Mouse (Mus musculus) heart, postnatal 25 days (tissue): ENCODE data around the gene Foxp1. TPM values are rescaled to one million over a fixed set of nuclear protein-coding genes. Genes with fewer than 3 reads are reported as not detected.

ENCODE experiments used
- DNase-seq: peaks from one replicate; pipeline ENCODE4 v3.0.0; 2022; ENCODE audit warnings: low spot score
- intact Hi-C: fragments of 180-260 bp; cut with DNase I; formaldehyde crosslinking; loops from one replicate; pipeline ENCODE4 v1.15.1; 2025
- microRNA-seq: library from miRNA; unstranded; fragments of <30 nt; microRNA quantifications from one replicate; pipeline ENCODE4 v1.2.0, GENCODE M21; 2022
- total RNA-seq, 2 experiments: library from RNA; stranded (reverse); gene quantifications; 2 replicates each; pipeline ENCODE4 v1.2.3; 2021

The Foxp1 gene
- total RNA-seq, 2 experiments from 2014 or later: 33.6 to 35.3 TPM

DNA sequence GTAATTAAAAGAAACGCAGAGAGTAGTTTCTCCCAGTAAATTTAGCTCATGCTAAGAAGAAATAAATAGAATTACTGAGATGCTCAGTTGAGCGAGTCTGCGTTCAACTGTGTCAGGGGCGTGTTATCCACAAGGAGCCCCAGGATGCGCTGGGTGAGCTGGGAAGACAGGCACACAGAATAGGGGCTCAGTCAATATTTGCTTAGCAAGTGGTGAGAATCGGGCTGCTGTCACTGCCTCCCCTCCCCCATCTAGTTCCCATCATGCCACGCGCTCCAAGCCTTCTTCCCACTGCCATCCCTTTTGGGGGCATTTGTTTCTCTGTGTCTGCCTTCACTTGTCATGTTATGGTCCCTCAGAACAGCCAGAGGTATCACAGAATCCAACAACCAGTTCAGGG lies 584.2 kb downstream of the Foxp1 start:
- intact Hi-C loops: no loop called here
- DNase-seq: no peak

DNA sequence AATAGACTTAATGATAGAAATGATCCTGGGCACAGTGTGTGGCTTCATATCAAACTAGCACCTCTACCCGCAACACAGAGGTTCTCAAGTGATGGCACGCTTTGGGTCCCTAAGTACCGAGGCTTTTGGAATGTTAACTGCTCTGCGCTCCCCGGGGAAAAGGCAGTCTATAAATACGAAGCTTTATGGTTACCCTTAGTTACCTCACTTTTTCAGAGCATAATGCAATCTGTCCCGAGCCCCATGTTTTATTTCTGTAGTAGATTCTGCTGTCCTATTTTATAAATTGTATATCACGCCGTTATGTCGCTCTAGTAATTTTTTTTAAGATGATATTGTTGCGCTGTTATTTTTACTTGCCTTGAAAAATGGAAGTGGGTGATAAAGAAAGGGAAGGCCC lies 585.0 kb downstream of the Foxp1 start:
- no peak for DNase-seq

DNA sequence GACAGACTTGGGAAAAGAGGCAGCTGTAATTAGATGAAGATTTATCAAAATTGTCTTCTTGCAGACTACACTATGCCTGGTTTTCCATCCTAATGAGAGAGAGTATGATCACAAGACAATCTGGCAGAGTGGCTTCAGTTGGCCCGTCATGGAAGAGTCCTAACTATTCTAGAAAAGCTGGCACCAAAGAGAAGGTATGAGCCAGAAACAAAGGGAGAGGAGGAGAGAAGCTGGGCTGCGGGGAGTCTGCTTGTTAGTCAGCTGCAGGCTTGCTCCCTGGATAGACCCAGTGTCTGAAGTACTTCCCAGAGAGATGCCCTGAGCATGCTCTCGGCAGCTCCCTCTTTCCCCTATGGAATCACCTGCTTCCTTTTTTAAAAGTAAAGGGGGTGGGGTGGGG lies 586.1 kb downstream of the Foxp1 start:
- DNase-seq: no peak
- intact Hi-C loops: no loop called here

More for the DNA sequence above, 585.0 kb downstream of the Foxp1 start:
- intact Hi-C loops: no loop called here

DNA sequence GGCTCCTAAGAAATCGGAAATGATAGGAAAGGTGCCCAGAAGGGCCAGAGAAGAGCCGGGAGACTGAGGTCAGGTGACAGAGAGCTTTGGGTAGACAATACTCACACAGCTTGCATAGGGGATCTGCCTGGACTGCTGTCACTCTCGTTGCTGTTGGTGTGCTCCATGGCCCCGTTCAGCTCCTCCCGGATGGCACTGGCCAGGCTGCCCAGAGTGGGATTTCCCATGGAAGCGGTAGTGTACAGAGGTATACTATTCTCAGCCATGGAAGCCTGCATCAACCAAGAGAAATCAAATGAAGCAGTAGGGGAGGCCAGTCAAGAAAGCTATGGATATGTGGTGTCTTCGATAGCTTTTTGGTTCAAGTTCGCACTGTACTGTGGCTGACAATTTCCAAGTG lies 587.4 kb downstream of the Foxp1 start:
- intact Hi-C loops: no loop called here
- DNase-seq: no peak

DNA sequence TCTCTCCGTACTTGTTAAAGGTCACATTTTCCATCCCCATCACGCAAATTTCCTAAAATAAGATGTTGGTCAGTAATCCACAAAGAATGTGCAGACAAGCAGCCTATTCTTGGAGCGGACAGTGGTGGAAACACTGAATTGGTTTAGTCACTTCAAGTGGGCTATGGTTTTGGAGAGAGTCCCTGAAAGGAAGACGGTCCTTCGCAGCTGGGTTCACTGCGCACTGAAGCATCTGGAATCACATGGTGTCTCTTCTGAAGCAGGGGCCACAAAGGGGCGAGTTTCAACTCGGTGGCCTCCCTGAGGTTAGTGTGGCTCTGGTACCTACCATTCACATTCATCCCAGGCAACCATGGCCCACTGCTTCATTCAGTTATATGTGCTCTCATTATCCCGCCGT lies 588.1 kb downstream of the Foxp1 start:
- intact Hi-C loops: no loop called here
- DNase-seq: no peak

DNA sequence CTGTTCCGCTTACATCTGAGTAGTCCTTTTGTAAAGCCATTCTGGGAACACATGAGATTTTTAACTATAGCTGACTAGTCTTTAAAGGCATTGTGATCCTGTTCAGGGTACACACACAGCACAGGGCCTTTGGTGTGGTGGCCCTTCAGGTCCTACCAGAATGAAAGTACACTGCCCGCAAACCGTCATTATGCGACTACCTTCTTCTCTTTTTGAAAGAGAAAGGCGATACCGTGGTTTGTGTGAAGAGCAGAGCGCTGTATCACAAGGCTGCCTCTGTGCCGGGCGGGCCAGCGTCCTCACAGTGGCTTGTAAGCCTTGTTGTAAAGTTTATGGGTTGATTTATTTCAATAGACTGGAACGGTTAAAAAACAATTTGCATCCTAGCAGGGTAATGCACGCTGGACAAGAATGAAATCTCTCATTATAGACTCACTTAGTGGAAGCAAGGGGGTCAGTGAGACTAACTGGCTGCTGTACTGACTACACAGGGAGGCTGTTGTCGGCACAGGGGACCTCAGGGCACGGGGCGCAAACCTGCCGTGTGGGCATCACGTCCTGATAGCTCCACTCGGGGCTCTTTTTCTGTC lies 589.3 kb downstream of the Foxp1 start:
- DNase-seq: no peak
- intact Hi-C loops: no loop called here

DNA sequence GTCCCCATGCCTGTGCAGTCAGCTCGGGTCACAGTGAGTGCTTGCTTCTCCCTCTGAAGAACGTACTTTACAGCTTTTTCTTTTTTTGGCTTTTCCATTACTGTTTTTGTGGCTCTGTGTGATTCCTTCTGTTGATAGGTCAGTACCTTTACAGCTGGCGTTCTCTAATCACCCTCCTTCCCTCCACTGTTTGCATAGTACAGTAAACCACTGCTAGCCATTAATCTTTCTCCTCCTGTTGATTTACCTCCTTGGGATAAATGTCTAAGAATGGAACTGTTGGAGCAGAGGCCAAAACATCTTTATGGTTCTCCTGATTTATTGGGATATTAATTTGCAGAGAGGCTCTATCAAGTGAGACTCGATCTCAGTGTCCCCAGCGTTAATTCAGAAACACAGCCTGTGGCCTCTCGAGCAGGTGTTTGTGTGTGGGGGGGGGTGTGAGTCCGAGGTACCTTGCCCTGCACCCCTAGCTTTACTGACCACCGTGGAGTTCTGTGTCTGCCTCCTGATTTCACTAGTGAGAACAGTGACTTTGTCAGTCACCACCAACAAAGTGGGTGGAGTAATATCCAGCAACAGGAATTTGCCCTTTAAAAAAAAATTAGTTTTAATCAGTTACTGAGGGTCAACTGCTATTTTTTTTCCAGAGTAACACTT lies 590.5 kb downstream of the Foxp1 start:
- intact Hi-C loops: no loop called here
- DNase-seq: no peak

DNA sequence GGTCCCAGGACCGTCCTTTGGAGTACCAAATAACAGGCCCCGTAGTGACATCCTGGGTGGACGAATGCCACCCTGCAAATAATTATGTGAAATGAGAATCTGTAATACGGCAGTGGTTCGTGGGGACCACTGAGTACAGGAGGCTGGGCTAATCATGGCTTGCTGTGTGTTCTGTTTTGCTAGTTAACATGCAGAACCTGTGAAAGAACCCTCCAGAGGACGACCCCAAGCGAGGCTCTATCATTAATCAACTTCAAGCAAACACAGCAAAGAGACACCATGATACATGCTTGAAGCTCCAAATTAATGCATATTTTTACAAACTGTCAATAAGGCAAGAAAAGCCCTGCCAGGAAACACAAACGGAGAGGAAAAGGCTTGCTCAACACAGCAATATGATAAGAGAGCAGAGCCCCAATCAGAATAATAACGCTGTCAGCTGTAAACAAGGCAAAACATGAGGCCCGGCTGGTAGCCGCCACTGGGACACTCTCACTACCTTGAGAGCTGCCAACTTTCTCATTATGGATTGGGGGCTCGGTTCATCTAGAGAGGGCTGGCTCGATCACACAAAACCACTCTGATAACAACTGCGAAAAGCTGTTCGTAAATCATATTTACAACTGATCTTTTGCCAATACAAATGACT lies 591.7 kb downstream of the Foxp1 start:
- intact Hi-C loops: no loop called here

DNA sequence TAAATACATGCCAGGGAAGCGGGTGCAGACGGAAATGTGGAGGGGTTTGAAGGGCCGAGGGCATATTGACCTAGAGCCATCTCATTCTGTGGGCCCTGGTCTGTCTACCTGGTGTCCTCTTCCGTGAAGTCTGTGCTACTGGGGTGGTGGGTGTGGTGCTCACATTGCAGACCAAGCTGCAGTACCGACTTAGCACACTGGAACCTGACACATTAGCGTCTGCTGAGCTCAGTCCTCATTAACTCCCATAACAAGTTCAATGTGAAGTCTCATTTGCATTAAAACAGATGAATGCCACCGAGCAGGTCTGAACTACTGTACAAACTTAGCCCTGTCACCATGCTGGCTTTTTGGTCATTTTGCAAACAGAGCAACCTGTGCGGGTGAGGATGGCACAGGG lies 594.2 kb downstream of the Foxp1 start:
- intact Hi-C loops: no loop called here
- no peak for DNase-seq

More for the DNA sequence above, 591.7 kb downstream of the Foxp1 start:
- DNase-seq: no peak

DNA sequence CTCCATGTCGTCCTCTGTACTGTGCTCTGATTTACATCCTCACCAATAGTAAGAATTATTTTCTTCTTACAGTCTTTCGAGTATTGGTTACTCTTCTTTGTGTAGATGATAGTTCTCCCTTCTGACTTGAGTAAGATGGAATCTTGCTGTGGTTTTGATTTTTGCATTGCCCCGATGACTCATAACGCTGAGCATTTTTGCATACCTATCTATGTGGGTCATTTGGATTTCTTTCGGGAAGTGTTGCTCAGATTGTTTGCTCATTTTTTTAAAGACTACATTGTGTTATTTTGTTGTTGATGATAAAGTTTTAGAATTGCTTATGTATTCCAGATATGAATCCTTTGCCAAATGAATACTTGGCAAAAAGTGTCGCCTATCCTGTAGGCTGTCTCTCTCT lies 621.3 kb downstream of the Foxp1 start:
- DNase-seq: no peak
- intact Hi-C loops: no loop called here

DNA sequence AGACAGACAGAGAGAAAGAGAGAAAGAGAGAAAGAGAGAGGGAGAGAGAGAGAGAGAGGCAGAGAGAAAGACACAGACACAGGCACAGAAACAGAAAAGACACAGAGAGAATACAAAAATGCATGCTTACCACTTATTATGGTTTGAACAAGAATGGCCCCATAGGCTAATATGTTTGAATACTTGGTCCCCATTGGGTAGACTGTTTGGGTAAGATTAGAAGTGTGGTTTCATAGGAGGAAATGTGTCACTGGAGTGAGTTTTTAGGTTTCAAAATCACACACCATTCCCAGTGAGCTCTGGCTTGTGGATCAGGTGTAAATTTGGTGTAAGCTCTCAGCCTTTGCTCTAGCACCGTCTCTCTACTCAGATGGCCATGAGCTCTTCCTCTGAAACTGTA lies 644.3 kb downstream of the Foxp1 start:
- intact Hi-C loops: no loop called here
- no peak for DNase-seq

DNA sequence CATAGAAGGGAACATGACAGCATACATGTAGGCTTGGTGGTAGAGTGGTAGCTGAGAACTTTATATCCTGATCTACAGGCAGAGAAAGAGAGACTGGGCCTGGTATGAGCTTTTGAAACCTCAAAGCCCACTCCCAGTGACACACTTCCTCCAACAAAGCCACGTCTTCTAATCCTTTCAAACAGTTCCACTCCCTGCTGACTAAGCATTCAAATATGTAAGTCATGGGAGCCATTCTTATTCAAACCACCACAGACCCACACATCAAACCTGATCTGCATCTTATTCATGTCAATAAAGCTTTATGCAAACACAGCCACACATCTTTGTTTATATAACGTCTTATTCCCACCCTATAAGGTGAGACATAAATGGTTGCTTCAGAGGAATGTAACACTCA lies 646.1 kb downstream of the Foxp1 start:
- intact Hi-C loops: no loop called here
- DNase-seq: no peak

Small RNA genes lying within 50 kb of the gene (microRNA-seq; reads per million reads assigned to microRNA genes)
- gene Gm22328 (not detected), gene Gm49348 (not detected)

Other genes with a start within 250 kb of the Foxp1 start
- gene Eif4e3, start 144.1 kb upstream of the Foxp1 start, total RNA-seq: 10 to 100 TPM; 36.9 to 40.7 TPM
- gene Gm20696, start 144.1 kb upstream of the Foxp1 start, total RNA-seq: 1 to 10 TPM; 1.5 to 2.7 TPM
- 1 to 10 TPM; 3.9 to 4.4 TPM for gene Gpr27, start 170.0 kb upstream of the Foxp1 start, total RNA-seq
- gene Prok2, start 203.7 kb upstream of the Foxp1 start, total RNA-seq: not detected